Mouse (Mus musculus): ENCODE data around the gene Rbfox1. TPM values are rescaled to one million over a fixed set of nuclear protein-coding genes. Genes with fewer than 3 reads are reported as not detected.

Rbfox1 gene
- total RNA-seq, 2 experiments from 2014 or later, result 413 to 426 TPM

DNA sequence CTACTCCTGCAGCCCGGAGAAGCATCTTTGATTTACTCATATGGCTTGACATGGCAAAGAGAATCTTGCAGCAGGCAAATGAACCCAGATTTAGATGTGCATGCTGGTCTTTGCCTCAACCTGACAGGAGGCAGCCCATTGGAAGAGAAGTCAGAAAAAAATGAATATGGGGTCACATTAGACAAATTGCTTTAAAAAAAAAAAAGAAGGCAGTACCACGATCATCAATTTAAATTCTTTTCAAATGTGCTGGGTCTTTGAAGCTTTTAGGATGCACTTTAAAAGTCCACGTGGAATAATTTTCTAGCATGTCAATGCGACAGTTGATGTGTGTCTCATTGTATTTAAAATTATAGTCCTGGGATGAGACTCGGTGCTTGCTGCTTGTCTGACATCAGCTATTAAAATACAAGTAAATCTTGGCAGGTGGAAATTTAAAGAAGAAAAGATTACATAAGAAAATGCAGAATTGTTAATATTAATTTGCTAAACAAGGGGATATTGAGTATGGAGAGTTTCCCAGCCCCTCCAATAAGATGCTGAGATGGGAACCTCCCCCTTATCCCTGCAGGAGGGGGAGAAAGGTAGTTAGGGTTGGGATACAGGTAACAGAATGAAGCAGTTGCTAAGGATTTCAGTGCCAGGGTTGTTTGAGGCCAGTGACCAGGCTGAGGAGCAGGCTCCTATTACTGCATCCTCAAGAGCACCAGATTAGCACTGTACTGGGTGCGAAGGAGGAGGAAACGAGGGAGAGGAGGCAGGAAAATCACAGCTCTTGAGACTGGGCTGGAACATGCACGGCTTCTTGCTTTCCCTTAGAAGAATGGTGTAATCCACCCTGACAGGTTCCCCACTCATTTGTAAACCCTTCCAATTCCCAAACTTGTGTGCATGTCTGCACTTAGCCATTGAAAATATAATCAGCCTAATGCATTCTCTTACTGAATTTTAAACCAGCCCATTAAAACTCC is 1274.0 kb downstream of the Rbfox1 start:
- peak overlapping the region; percentile 8; the same call in 1 of the 2 replicates for H3K27ac ChIP-seq
- H3K4me3 ChIP-seq, result no peak overlapping the region
- no peak for DNase-seq (ENCODE audit: low spot score in 2 of 2)
- no peak for TF ChIP-seq CTCF (conservative IDR thresholded peaks at IDR 0.05)

DNA sequence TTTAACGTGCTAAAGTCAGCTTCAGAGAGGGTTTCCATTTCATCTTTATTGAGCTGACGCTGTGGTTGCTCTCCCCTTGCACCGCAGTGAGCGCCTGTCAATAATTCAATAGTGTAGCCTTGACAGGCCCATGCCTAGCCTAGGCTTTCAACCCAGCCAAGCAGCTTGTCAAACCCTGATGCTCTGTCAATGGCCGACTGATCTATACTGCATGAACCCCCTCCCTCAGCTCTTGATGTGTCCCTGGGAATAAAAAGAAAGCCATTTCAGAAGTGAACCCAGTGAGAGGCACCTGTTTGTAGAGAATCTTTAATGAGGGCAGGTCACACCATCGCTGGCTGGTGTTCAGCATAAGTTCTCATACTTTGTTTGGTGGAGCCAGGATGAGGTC is 1274.7 kb downstream of the Rbfox1 start:
- no peak for DNase-seq (ENCODE audit: low spot score in 2 of 2)

DNA sequence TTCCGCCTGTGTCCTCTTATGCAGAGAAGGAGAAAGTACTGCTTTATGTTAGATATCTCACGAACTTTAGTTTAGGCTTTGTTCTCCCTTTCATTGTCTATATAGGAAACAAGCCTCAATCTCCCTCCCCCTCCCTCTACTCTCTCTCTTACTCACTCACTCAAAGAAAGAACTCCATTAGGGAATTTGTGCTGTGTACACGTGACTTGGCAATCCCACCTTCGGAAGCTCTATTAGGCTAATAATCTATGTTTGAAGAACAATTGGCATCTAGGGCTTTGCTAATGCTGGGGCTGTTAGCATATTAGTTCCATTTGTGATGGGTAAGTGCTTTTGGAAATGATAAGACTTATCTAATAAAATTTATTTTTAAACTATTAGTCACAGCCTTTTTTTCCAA is 1277.0 kb downstream of the Rbfox1 start:
- H3K27ac ChIP-seq, result peak overlapping the region; percentile 41
- no peak for DNase-seq (ENCODE audit: low spot score in 2 of 2)
- TF ChIP-seq CTCF (conservative IDR thresholded peaks at IDR 0.05), result no peak

More for the DNA sequence above, 1274.7 kb downstream of the Rbfox1 start:
- 0 out of 2 replicates have a peak overlapping the region, but pooled peaks have one; percentile 8 for H3K27ac ChIP-seq
- no peak overlapping the region for H3K4me3 ChIP-seq
- no peak for TF ChIP-seq CTCF (conservative IDR thresholded peaks at IDR 0.05)

DNA sequence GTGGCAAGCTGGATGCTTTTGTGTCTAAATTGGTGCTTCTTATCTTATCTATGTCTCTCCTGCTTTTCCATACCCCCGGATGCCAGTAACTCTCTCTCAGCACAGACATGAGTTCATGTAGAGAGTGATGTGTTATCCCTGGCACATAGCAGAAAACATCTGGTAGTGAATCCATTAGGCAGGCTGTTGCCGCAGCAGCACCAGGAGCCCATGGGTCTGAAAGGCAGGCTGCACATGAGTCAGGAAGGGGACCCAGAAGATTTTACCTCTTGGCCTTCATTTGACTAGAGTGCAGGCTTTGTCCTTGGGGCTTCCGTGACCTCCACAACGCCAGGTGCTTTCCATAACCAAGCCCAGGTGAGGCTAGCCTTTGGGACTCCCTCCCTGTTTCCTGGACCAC is 1278.5 kb downstream of the Rbfox1 start:
- H3K27ac ChIP-seq, result no peak overlapping the region
- no peak overlapping the region for H3K4me3 ChIP-seq
- no peak for TF ChIP-seq CTCF (conservative IDR thresholded peaks at IDR 0.05)
- no peak for DNase-seq (ENCODE audit: low spot score in 2 of 2)

More for the DNA sequence above, 1277.0 kb downstream of the Rbfox1 start:
- no peak overlapping the region for H3K4me3 ChIP-seq

DNA sequence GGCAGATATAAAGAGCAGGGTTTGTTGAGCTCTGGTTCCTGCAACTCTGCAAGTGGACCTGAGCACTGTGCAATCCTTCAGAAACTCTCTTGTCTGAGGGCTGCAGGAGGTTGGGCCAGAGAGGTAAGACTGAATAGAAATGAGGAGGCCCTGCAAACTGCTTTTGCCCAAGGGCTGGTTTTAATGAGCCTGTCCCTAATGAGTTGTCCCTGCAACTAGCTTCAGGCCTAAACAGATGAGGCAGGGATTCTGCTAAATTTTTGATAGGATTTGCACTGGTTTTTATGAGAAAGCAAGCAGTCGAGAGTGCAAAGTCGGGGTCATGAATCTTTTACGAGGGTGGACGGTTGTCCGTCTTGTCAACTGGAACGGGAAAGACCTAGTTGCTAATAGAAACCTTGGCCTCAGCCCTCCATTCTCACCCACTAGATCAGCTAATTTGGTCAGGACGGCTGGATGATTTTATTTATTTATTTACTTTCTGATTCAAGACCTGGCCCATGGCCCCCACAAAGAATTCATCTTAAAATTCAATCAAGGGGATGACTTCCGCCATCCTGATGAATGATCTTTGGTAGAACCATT is 1279.1 kb downstream of the Rbfox1 start:
- Histone ChIP-seq H3K27ac (no peak overlapping the region), H3K4me3 (no peak overlapping the region)
- DNase-seq (ENCODE audit: low spot score in 2 of 2), result no peak
- TF ChIP-seq CTCF (conservative IDR thresholded peaks at IDR 0.05), result no peak

DNA sequence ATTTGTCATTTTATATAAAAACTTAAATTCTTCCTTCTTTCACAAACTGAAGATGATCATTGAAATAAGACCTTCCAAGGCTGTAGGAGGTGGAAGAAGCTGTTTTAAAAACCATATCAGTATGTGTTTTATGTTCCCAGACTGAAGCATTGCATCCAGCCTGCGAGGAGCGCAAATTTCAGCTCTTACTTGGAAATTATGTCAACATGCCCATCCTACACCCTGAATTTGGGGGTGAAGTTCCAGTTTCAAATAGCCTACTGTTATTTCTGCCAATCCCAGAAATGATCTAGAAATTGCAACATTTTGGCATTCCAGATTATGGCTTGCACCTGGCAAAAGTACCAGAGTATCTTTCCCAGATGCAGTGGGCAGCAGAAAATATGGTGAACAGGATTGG is 1290.8 kb downstream of the Rbfox1 start:
- DNase-seq (ENCODE audit: low spot score in 2 of 2), result no peak
- TF ChIP-seq CTCF (conservative IDR thresholded peaks at IDR 0.05), result no peak
- H3K4me3 ChIP-seq, result no peak overlapping the region
- H3K27ac ChIP-seq, result peak overlapping the region; percentile 32; the same call in 1 of the 2 replicates

DNA sequence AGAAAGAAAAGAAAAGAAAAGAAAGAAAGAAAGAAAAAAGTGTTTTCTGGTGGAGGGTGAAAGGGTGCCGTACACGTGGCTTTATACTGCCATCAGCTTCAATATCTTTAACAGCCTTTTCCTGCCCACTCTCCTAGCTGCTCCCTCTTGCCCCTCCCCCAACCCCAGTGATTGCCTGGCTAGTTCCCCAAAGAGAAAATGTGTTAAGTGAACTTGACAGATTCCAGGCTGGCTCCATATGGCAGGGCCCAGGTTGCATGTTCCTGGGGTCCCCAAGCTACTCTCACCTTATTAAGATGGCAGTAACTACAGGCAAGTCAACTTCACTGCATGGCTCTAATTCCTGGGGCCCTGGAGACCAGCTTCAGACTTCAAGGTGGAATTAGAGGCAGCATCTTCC is 1302.6 kb downstream of the Rbfox1 start:
- Histone ChIP-seq H3K4me3 (no peak overlapping the region), H3K27ac (peak overlapping the region; percentile 48; the same call in 1 of the 2 replicates)
- no peak for TF ChIP-seq CTCF (conservative IDR thresholded peaks at IDR 0.05)
- peak; percentile 24 to 61 for DNase-seq (ENCODE audit: low spot score in 2 of 2)

DNA sequence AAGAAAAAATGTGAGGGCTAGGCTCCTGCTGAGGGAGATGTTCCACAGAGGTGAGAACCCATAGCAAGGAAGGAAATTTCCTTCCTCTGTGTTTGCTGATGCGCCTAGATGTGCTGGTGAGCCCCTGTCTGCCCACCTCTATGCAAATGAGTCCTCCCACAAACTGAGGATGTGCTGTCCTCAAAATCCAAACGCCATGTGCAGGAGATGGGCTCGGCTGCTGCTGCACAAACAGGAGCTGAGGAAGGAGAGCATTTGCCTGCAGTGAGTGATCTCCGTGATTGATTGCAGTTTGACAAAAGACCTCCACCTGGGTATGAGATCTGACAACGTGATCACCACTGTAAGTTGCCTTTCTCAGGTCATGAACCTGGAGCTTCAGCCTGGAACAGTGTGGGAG is 1308.4 kb downstream of the Rbfox1 start:
- peak in 1 of 2 experiments; percentile 44 for DNase-seq (ENCODE audit: low spot score in 2 of 2)
- no peak for TF ChIP-seq CTCF (conservative IDR thresholded peaks at IDR 0.05)
- no peak overlapping the region; the same call in 1 of the 2 replicates for H3K4me3 ChIP-seq
- H3K27ac ChIP-seq, result peak overlapping the region; percentile 67

DNA sequence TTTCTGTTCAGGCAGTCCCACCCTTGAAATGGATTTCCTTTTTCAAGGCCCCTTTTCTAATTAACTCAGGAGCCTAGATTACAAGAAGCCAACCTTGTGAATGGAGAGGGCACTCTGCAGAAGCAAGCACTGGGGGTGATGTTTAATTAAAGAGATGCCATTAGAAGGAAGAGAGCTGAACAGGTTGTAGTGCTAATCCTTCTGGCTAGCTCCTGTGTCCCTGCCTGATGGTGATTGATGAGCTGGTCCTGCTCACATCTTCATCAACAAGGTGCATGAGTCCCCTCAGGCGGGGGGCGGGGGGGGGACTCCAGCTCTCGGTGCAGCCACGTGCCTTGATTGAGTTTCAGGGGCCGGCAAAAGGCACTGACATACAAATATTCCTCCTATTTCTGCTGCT is 1312.8 kb downstream of the Rbfox1 start:
- no peak for TF ChIP-seq CTCF (conservative IDR thresholded peaks at IDR 0.05)
- no peak for DNase-seq (ENCODE audit: low spot score in 2 of 2)
- H3K4me3 ChIP-seq, result no peak overlapping the region
- no peak overlapping the region for H3K27ac ChIP-seq

DNA sequence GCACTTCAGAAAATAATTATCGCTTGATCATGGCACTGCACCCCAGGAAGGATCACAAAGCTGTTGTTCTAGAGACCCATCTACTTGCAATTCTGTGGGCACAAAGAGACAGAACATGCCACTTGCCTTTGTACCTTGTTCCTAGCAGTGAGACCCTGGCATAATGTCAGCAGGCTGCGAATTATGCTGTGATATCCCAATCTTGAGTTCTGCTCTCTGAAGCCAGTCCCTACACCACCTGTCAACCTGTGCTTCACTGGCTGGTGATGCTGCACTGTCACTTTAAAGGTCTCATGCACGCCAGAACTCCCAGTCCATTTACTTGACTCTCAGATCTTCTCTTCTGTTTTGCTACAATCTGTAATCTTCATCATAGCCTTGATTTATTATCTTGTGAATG is 1315.1 kb downstream of the Rbfox1 start:
- Histone ChIP-seq H3K27ac (no peak overlapping the region), H3K4me3 (no peak overlapping the region)
- TF ChIP-seq CTCF (conservative IDR thresholded peaks at IDR 0.05), result no peak
- DNase-seq (ENCODE audit: low spot score in 2 of 2), result no peak

DNA sequence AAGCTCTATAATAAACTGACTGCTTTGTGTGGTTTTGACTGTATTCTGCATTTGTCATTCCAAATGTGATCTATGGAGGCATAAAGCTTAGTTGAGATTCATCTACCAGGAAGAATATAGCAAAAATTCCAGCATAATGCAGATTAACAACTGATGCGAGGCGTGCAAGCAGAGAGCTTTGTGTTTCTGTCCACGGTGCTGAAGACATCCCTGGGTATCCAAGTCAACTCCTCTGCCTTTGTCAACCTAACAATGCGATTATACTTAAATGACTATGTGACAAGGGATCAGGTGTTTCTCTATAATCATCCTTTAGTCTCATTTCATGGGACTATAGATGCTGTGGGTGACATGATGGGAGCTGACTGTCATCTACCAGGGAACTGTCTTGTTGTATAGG is 1316.7 kb downstream of the Rbfox1 start:
- Histone ChIP-seq H3K4me3 (no peak overlapping the region), H3K27ac (0 out of 2 replicates have a peak overlapping the region, but pooled peaks have one; percentile 23)

DNA sequence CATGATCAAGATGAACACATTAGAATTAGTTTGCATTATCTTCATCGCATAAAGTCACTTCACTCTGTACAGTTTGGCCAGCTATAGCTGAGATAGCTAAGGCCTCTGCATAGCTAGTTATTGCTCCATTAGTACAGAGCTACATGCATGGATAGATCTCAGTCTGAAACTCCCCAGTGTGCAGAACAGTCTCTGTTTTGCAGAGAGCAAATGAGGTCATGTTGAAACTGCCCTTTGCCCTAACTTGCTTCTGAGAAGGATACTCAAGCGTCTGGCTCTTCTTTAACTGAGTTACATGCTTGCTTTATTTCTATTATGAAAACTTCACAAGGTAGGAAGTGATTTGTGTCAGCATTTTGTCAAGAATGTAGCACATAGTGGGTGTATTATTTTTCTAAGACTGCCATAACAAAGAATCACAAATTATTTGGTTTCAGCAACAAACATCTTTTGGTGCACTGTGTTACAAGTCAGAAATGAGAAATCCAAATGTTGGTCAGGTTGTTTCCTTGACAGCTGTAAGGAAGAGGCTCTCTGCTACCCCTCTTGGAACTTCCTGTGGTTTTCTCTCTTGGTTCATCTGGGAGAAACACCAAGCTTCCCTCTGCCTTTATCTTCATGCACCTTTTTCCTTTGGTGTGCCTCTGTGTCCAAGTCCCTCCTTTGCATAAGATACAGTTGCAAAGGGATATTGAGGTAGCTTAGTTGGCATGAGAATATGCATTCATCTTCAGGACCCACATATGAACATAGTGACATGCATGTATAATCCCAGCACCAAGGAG is 1321.2 kb downstream of the Rbfox1 start:
- no peak overlapping the region for H3K4me3 ChIP-seq
- DNase-seq (ENCODE audit: low spot score in 2 of 2), result no peak
- H3K27ac ChIP-seq, result peak overlapping the region; percentile 21; the same call in 1 of the 2 replicates
- no peak for TF ChIP-seq CTCF (conservative IDR thresholded peaks at IDR 0.05)

More for the DNA sequence above, 1316.7 kb downstream of the Rbfox1 start:
- TF ChIP-seq CTCF (conservative IDR thresholded peaks at IDR 0.05), result no peak
- DNase-seq (ENCODE audit: low spot score in 2 of 2), result no peak

DNA sequence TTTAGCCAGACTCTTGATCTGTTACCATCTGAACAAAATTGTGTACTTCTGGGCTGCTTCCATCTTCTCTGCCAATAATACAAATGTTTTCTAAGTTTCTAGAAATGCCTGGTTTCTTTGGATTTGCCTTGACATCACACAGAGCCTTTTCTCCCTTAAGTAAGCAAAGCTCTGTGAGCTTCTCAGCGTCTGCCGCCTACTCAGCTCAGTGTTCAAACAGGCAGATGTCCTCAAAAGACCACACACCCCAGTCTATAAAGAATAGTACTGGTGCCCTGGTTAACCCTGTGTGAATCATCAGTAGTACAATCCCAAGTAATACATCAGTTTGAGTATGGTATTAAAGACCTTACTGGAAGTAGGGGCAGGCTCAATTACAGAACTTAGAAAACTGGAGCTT is 1322.4 kb downstream of the Rbfox1 start:
- Histone ChIP-seq H3K4me3 (no peak overlapping the region), H3K27ac (peak overlapping the region; percentile 21)
- no peak for TF ChIP-seq CTCF (conservative IDR thresholded peaks at IDR 0.05)
- no peak for DNase-seq (ENCODE audit: low spot score in 2 of 2)

Measured in layer of hippocampus, adult 2 months (tissue).